Mouse (Mus musculus): Measurements from ENCODE around the gene Guca1a. TPM values are rescaled to one million over a fixed set of nuclear protein-coding genes. Genes with fewer than 3 reads are reported as not detected.
A peak's percentile ranks its signal among the peaks of the same experiment; 100 is the strongest.

Gene Guca1a
- polyA plus RNA-seq (2016; fragmentation: Nextera tagmentation; extraction: Ambion mirVana), result 0.41 and 0.81 TPM in 2 replicates

DNA sequence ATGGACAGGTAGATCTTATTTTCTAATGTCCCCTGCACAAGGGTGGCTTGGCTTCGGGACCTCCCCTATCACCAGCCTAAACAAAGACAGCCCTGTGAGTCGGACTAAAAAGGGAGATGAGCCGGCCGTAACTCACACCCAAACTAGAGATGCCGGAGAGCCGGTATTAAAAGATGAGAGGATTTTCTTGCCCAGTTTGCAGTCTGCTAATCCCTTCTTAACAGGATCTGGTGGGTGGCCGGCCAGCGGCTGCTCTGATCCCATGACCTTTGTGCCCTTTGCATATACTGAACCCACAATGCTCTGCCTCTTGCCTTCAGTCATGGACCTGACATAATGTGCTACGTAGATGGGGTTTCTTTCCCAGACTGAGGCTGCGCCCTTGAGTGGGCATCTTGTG is at the start of gene Guca1a:
Gene Guca1a, minus strand, starts transcription at position 134 of the 400 bp plus-strand sequence.
- Histone ChIP-seq H3K27ac (replicated peaks) (no peak within 1 kb of the TSS), H3K27me3 (replicated peaks; ENCODE audit: low read depth, poor library complexity, severe bottlenecking) (peaks cover 65% of the 10 kb centered on the region), H3K9me3 (no peaks in the 10 kb centered on the region), H3K36me3 (replicated peaks) (no peaks in the 10 kb centered on the region), H3K4me1 (peaks cover 10% of the 10 kb centered on the region; the same call in 1 of the 2 replicates), H3K4me3 (no peak within 1 kb of the TSS)
- no peak for DNase-seq (ENCODE audit: low spot score)
- WGBS, result 32% methylated on average over 10 of the region's 10 CpGs

GRCm38 (mm10) chr17:47449432-47449831 is 49.0 kb upstream of the Guca1a start:
- Histone ChIP-seq H3K9me3 (no peaks in the 10 kb centered on the region), H3K4me1 (peaks cover 35% of the 10 kb centered on the region), H3K27ac (replicated peaks) (peak overlapping the region; percentile 27; the same call in 1 of the 2 replicates), H3K36me3 (replicated peaks) (no peaks in the 10 kb centered on the region), H3K4me3 (no peak overlapping the region), H3K27me3 (replicated peaks; ENCODE audit: low read depth, poor library complexity, severe bottlenecking) (no peaks in the 10 kb centered on the region)
- 66% methylated on average over 5 of the region's 5 CpGs for WGBS
- no peak for DNase-seq (ENCODE audit: low spot score)

GRCm38 (mm10) chr17:47448523-47449372 is 48.4 kb upstream of the Guca1a start:
- 36% methylated on average over 8 of the region's 8 CpGs for WGBS
- H3K27me3 ChIP-seq (replicated peaks; ENCODE audit: low read depth, poor library complexity, severe bottlenecking), result no peaks in the 10 kb centered on the region
- DNase-seq (ENCODE audit: low spot score), result no peak
- no peak overlapping the region for H3K4me3 ChIP-seq
- H3K9me3 ChIP-seq, result no peaks in the 10 kb centered on the region
- H3K4me1 ChIP-seq, result peaks cover 35% of the 10 kb centered on the region
- no peaks in the 10 kb centered on the region for H3K36me3 ChIP-seq (replicated peaks)
- H3K27ac ChIP-seq (replicated peaks), result no peak overlapping the region; the same call in 1 of the 2 replicates

- no peaks in the 10 kb centered on the region for H3K9me3 ChIP-seq
- H3K36me3 ChIP-seq (replicated peaks), result no peaks in the 10 kb centered on the region
- no peak overlapping the region for H3K27ac ChIP-seq (replicated peaks)
- no peak for DNase-seq (ENCODE audit: low spot score)
- H3K27me3 ChIP-seq (replicated peaks; ENCODE audit: low read depth, poor library complexity, severe bottlenecking), result peaks cover 11% of the 10 kb centered on the region; the same call in 1 of the 2 replicates
- H3K4me3 ChIP-seq, result no peak overlapping the region
- 88% methylated on average over 11 of the region's 11 CpGs for WGBS
- peaks cover 37% of the 10 kb centered on the region for H3K4me1 ChIP-seq
These were observed 46.2 kb upstream of the Guca1a start for GRCm38 (mm10) chr17:47446561-47446960.

- Histone ChIP-seq H3K27me3 (replicated peaks; ENCODE audit: low read depth, poor library complexity, severe bottlenecking) (peaks cover 16% of the 10 kb centered on the region), H3K27ac (replicated peaks) (no peak overlapping the region), H3K36me3 (replicated peaks) (no peaks in the 10 kb centered on the region), H3K4me3 (no peak overlapping the region), H3K4me1 (peaks cover 39% of the 10 kb centered on the region), H3K9me3 (no peaks in the 10 kb centered on the region)
- 76% methylated on average over 9 of the region's 9 CpGs for WGBS
- DNase-seq (ENCODE audit: low spot score), result no peak
These were observed 45.6 kb upstream of the Guca1a start for GRCm38 (mm10) chr17:47446025-47446424.

DNA sequence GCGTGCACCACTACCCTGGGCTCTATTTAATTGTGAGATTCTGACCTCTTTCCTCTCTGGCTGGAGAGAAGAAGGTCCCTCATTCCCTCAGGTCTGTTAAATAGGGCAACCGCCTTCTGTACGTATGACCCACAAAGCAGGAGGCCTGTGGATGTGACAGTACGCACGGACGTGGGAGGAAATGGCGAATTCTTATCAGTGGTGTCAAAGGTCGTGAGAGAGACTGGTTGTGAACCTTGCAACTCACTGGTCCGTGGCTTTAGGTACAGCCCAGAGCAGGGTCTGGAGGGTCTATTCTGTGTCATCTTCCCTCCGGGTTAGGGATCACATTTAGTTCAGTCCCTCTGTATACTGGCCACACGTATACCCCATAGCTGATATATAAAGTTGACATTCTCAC is 45.1 kb upstream of the Guca1a start:
- H3K27me3 ChIP-seq (replicated peaks; ENCODE audit: low read depth, poor library complexity, severe bottlenecking), result peaks cover 21% of the 10 kb centered on the region
- peaks cover 43% of the 10 kb centered on the region for H3K4me1 ChIP-seq
- H3K36me3 ChIP-seq (replicated peaks), result no peaks in the 10 kb centered on the region
- 75% methylated on average over 11 of the region's 11 CpGs for WGBS
- H3K9me3 ChIP-seq, result no peaks in the 10 kb centered on the region
- no peak for DNase-seq (ENCODE audit: low spot score)
- no peak overlapping the region for H3K27ac ChIP-seq (replicated peaks)
- H3K4me3 ChIP-seq, result no peak overlapping the region

DNA sequence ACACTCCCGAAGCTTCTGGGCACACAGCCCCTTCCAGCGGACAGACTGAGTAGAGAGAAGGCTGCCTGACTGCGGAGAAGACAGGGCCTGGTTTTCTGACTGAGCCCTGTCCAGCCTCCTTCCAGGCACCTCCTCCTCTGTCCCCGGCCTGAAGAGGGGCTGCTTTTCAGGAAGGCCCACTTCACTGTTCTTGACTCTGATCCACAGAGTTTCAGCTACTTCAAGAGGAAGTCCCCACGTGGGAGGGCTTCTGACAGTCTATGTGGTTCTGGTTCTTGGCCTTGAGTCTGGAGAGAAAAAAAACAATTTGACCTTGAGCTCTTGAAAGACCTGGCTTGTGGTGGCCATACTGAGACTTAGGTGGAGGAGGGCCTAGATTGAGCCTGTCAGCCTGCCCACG is 43.7 kb upstream of the Guca1a start:
- Histone ChIP-seq H3K9me3 (no peaks in the 10 kb centered on the region), H3K27ac (replicated peaks) (no peak overlapping the region; the same call in 1 of the 2 replicates), H3K4me3 (no peak overlapping the region), H3K27me3 (replicated peaks; ENCODE audit: low read depth, poor library complexity, severe bottlenecking) (peaks cover 34% of the 10 kb centered on the region), H3K4me1 (peaks cover 43% of the 10 kb centered on the region), H3K36me3 (replicated peaks) (no peaks in the 10 kb centered on the region)
- no peak for DNase-seq (ENCODE audit: low spot score)
- 76% methylated on average over 6 of the region's 6 CpGs for WGBS

- H3K27me3 ChIP-seq (replicated peaks; ENCODE audit: low read depth, poor library complexity, severe bottlenecking), result peaks cover 53% of the 10 kb centered on the region
- H3K36me3 ChIP-seq (replicated peaks), result no peaks in the 10 kb centered on the region
- DNase-seq (ENCODE audit: low spot score), result no peak
- H3K9me3 ChIP-seq, result no peaks in the 10 kb centered on the region
- H3K27ac ChIP-seq (replicated peaks), result no peak overlapping the region
- WGBS, result 76% methylated on average over 3 of the region's 3 CpGs
- H3K4me1 ChIP-seq, result peaks cover 37% of the 10 kb centered on the region
- H3K4me3 ChIP-seq, result no peak overlapping the region
These were observed 41.9 kb upstream of the Guca1a start for GRCm38 (mm10) chr17:47442271-47442670.

DNA sequence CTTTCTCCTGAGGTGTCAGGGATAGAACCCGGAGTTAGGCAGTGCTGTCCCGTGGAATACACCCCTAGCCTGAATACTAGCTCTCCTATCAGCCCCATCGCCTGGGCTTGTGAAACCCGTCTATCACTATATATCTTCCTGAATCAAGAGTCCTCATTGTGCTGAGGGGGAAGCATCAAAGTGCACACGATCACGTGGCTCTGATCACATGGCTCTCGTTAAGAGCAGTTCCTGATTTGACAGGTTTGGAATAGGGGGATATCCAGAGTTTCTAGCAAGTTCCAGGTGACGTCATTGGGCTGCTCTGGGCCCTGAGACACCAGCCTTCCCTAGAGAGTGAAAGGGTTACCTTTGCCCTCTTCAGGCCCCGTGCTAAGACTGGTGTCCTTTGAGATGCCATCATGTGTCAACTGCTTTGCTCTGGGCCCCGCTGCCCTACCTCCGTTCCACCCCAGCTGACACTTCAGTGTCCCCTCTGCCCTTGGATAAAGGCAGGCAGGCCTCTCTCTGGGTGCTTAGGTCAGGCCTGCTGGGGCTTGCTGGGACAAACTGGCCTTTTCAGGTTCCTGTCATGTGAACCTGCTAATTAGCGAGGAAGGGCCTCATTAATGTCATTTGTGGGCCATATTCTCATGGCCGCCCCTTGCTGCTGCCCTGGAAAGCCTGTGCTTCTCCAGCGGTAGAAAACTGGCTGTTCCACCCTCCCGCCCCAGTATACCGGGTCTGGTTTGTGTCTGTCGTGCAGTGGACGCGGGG is 41.1 kb upstream of the Guca1a start:
- Histone ChIP-seq H3K27me3 (replicated peaks; ENCODE audit: low read depth, poor library complexity, severe bottlenecking) (peaks cover 61% of the 10 kb centered on the region), H3K4me1 (peaks cover 45% of the 10 kb centered on the region), H3K27ac (replicated peaks) (peak overlapping the region; percentile 62; the same call in 1 of the 2 replicates), H3K36me3 (replicated peaks) (no peaks in the 10 kb centered on the region), H3K9me3 (no peaks in the 10 kb centered on the region), H3K4me3 (no peak overlapping the region)
- DNase-seq (ENCODE audit: low spot score), result peak; percentile 32
- 63% methylated on average over 19 of the region's 19 CpGs for WGBS

DNA sequence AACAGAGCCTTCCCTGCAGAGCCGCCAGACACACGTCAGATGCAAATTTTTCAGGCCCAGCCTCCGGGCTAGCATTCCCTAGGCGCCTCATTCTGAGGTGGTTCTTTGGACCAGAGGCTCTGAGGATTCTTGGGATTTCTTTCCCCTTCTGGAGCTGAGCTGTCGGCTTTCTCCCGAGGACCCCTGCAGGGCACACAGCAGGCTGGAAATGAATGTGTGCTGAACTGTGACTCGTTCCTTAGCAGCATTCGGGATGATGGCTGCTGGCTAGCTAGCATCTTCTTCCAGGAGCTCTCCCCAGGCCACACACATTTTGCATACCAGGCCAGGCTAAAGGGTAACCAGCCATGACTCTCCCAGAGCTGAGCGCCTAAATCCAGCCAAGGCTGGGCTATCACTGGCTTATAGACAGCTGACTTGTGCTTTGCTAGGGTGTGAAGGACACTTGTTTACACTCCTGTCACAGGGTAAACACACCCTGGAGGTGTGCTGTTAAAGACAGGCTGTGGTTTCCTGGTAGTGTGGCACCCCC is 40.0 kb upstream of the Guca1a start:
- peak; percentile 42 for DNase-seq (ENCODE audit: low spot score)
- H3K36me3 ChIP-seq (replicated peaks), result no peaks in the 10 kb centered on the region
- H3K9me3 ChIP-seq, result no peaks in the 10 kb centered on the region
- peak overlapping the region; percentile 27; the same call in 1 of the 2 replicates for H3K27ac ChIP-seq (replicated peaks)
- H3K4me3 ChIP-seq, result no peak overlapping the region
- H3K4me1 ChIP-seq, result peaks cover 49% of the 10 kb centered on the region
- H3K27me3 ChIP-seq (replicated peaks; ENCODE audit: low read depth, poor library complexity, severe bottlenecking), result peaks cover 70% of the 10 kb centered on the region
- 5% methylated on average over 9 of the region's 9 CpGs for WGBS

- Histone ChIP-seq H3K36me3 (replicated peaks) (no peaks in the 10 kb centered on the region), H3K9me3 (no peaks in the 10 kb centered on the region), H3K4me3 (no peak overlapping the region), H3K27ac (replicated peaks) (no peak overlapping the region), H3K4me1 (peaks cover 49% of the 10 kb centered on the region), H3K27me3 (replicated peaks; ENCODE audit: low read depth, poor library complexity, severe bottlenecking) (peaks cover 77% of the 10 kb centered on the region)
- WGBS, result 38% methylated on average over 9 of the region's 9 CpGs
- DNase-seq (ENCODE audit: low spot score), result no peak
These were observed 39.1 kb upstream of the Guca1a start for GRCm38 (mm10) chr17:47439396-47440028.

DNA sequence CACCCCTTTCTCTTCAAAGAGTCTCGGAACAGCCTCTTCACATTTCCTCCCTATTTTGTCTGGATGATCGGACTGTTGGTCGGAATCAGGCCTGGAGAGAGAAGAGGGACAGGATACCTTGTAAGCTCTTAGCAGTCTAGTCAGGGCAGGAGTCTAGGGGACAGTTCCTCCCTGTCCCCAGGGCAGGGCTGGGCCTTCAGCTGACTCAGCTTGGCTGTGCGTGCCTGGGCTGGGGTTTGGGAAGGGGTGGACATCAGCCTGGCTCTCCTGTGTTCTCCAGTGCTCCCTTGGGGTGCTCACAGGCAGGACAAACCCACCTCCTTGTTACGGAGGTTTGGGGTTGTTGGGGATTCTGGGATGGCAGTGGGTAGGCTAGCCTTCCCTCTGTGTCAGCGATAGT is 38.2 kb upstream of the Guca1a start:
- peaks cover 77% of the 10 kb centered on the region for H3K27me3 ChIP-seq (replicated peaks; ENCODE audit: low read depth, poor library complexity, severe bottlenecking)

More for the DNA sequence above, 38.2 kb upstream of the Guca1a start:
- H3K9me3 ChIP-seq, result no peaks in the 10 kb centered on the region
- WGBS, result 61% methylated on average over 6 of the region's 6 CpGs
- H3K27ac ChIP-seq (replicated peaks), result no peak overlapping the region; the same call in 1 of the 2 replicates
- peaks cover 49% of the 10 kb centered on the region for H3K4me1 ChIP-seq
- H3K4me3 ChIP-seq, result no peak overlapping the region
- no peak for DNase-seq (ENCODE audit: low spot score)
- no peaks in the 10 kb centered on the region for H3K36me3 ChIP-seq (replicated peaks)

Data from embryonic facial prominence, embryonic 10.5 days (tissue).